Mouse (Mus musculus): ENCODE measurements around the gene Dut. TPM values are rescaled to one million over a fixed set of nuclear protein-coding genes. Genes with fewer than 3 reads are reported as not detected.
A peak's percentile ranks its signal among the peaks of the same experiment; 100 is the strongest.

Gene Dut
- total and polyA plus RNA-seq, 3 experiments: 146 to 331 (median 276) TPM

DNA sequence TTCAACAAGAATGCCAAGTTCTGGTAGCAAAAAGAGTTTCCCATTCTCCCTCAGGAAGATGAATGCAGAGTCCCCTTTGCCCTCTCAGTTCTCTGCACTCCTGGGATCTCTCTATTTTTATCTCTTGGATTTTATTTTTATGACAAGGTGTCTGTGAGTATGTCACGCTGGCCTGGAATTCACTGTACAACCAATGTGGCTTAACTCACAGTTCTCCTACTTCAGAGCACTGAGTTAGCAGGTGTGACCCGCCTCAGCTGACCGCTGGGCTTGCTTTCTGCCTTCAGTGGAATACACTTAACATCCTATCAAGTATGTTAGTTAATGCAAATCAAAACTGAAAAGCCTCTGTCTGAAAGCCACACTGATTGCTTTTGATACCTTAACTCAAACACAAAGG lies 27.7 kb upstream of the Dut start:
- TF ChIP-seq ZC3H11A (IDR thresholded peaks at IDR 0.05; ENCODE audit: low read depth, low read length): no peak
- TF ChIP-seq ETS1 (IDR thresholded peaks at IDR 0.05; ENCODE audit: low read depth, low read length): no peak
- TF ChIP-seq MYC (IDR thresholded peaks at IDR 0.05; ENCODE audit: low read depth, low read length): no peak
- TF ChIP-seq CHD1 (IDR thresholded peaks at IDR 0.05; ENCODE audit: low read depth, low read length): no peak
- no peak for TF ChIP-seq HCFC1 (IDR thresholded peaks at IDR 0.05; ENCODE audit: low read depth, low read length)
- TF ChIP-seq ZKSCAN1 (IDR thresholded peaks at IDR 0.05; ENCODE audit: low read depth, low read length): no peak
- TF ChIP-seq POLR2A (IDR thresholded peaks at IDR 0.05; ENCODE audit: control insufficient read depth in 1 of 2, insufficient read depth in 1 of 2, low read depth in 1 of 2, low read length in 2 of 2, poor library complexity in 1 of 2): no peak
- TF ChIP-seq RCOR1 (IDR thresholded peaks at IDR 0.05; ENCODE audit: low read depth, low read length): no peak
- no peak for TF ChIP-seq RAD21 (IDR thresholded peaks at IDR 0.05; ENCODE audit: low read depth, low read length)
- no peak for TF ChIP-seq MAZ (IDR thresholded peaks at IDR 0.05; ENCODE audit: low read depth, low read length)
- TF ChIP-seq POLR2AphosphoS2 (IDR thresholded peaks at IDR 0.05; ENCODE audit: low read length): no peak
- no peak for TF ChIP-seq MYB (IDR thresholded peaks at IDR 0.05; ENCODE audit: low read depth, low read length)
- TF ChIP-seq NRF1 (IDR thresholded peaks at IDR 0.05; ENCODE audit: insufficient read depth, low read depth, low read length, poor library complexity, severe bottlenecking): no peak
- TF ChIP-seq JUND (IDR thresholded peaks at IDR 0.05; ENCODE audit: low read depth, low read length): no peak
- TF ChIP-seq BHLHE40 (IDR thresholded peaks at IDR 0.05; ENCODE audit: borderline replicate concordance, low read depth, low read length): no peak
- no peak for TF ChIP-seq UBTF (IDR thresholded peaks at IDR 0.05; ENCODE audit: borderline replicate concordance, insufficient read depth, low read depth, low read length)
- no peak for TF ChIP-seq MAX (IDR thresholded peaks at IDR 0.05; ENCODE audit: low read length)
- TF ChIP-seq MXI1 (IDR thresholded peaks at IDR 0.05; ENCODE audit: low read depth, low read length): no peak
- no peaks in the 10 kb centered on the region for H3K27me3 ChIP-seq (ENCODE audit: control insufficient read depth in 1 of 2, insufficient read depth in 2 of 2, low read length in 2 of 2)
- DNase-seq (ENCODE audit: low read depth, low spot score): no peak
- H3K79me2 ChIP-seq (ENCODE audit: control insufficient read depth, insufficient read depth, low read length, poor library complexity): no peaks in the 10 kb centered on the region
- peaks cover 6 to 12% of the 10 kb centered on the region in 2 experiments; a peak in 3 of 4 replicates for H3K4me1 ChIP-seq (ENCODE audit: control insufficient read depth in 1 of 2, insufficient read depth in 2 of 2, low read length in 2 of 2)
- H3K36me3 ChIP-seq (ENCODE audit: control insufficient read depth in 1 of 2, insufficient read depth in 2 of 2, low read length in 2 of 2): peaks cover 0 to 10% of the 10 kb centered on the region in 2 experiments; a peak in 2 of 4 replicates
- H3K9ac ChIP-seq (ENCODE audit: control insufficient read depth, low read depth, low read length, poor library complexity, severe bottlenecking): no peak overlapping the region
- no peaks in the 10 kb centered on the region for H3K9me3 ChIP-seq (replicated peaks; ENCODE audit: insufficient read depth, low read length)
- H3K27ac ChIP-seq (ENCODE audit: control insufficient read depth, low read depth, low read length): no peak overlapping the region
- H3K4me3 ChIP-seq (ENCODE audit: control insufficient read depth in 1 of 2, insufficient read depth in 1 of 2, low read depth in 2 of 2, low read length in 2 of 2): no peak overlapping the region

DNA sequence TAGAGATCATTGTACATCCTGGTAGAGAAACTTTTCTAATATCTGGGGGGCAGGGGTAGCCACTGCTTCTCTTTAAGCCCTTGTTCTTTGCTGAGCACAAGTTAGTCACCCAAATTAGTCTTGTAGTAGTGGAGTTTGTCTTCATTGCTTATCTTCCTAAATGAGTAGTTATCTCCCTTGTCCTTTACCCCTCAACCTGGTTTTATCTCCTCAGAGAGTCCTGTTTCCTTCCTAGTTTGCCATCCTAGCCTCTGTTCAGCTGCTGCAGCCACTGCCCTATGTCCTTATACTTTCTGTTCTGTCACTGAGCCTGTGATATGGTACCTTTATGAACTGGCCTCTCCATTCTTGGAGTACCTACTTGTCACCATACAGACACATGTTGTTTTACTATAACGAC lies 25.3 kb upstream of the Dut start:
- no peak overlapping the region for H3K9ac ChIP-seq (ENCODE audit: control insufficient read depth, low read depth, low read length, poor library complexity, severe bottlenecking)
- H3K36me3 ChIP-seq (ENCODE audit: control insufficient read depth in 1 of 2, insufficient read depth in 2 of 2, low read length in 2 of 2): peaks cover 0 to 10% of the 10 kb centered on the region in 2 experiments; a peak in 2 of 4 replicates
- H3K4me1 ChIP-seq (ENCODE audit: control insufficient read depth in 1 of 2, insufficient read depth in 2 of 2, low read length in 2 of 2): peaks cover 6 to 12% of the 10 kb centered on the region in 2 experiments; a peak in 3 of 4 replicates
- no peak overlapping the region for H3K4me3 ChIP-seq (ENCODE audit: control insufficient read depth in 1 of 2, insufficient read depth in 1 of 2, low read depth in 2 of 2, low read length in 2 of 2)
- TF ChIP-seq POLR2AphosphoS2 (IDR thresholded peaks at IDR 0.05; ENCODE audit: low read length) (no peak), TCF12 (IDR thresholded peaks at IDR 0.05; ENCODE audit: low read depth, low read length) (peak; percentile 64), RCOR1 (IDR thresholded peaks at IDR 0.05; ENCODE audit: low read depth, low read length) (0 out of 2 replicates have a peak, but pooled peaks have one; percentile 41), GABPA (IDR thresholded peaks at IDR 0.05; ENCODE audit: low read depth, low read length) (no peak), EP300 (IDR thresholded peaks at IDR 0.05; ENCODE audit: low read depth in 1 of 2, low read length in 2 of 2) (peak; percentile 59 to 73), NELFE (IDR thresholded peaks at IDR 0.05; ENCODE audit: low read depth, low read length) (no peak), ELF1 (IDR thresholded peaks at IDR 0.05; ENCODE audit: low read depth, low read length) (no peak), TAL1 (IDR thresholded peaks at IDR 0.05; ENCODE audit: low read length) (no peak), USF1 (IDR thresholded peaks at IDR 0.05; ENCODE audit: low read depth, low read length) (no peak), MYC (IDR thresholded peaks at IDR 0.05; ENCODE audit: low read depth, low read length) (no peak), SIN3A (IDR thresholded peaks at IDR 0.05; ENCODE audit: low read length) (0 out of 2 replicates have a peak, but pooled peaks have one; percentile 27), GATA1 (IDR thresholded peaks at IDR 0.05; ENCODE audit: low read depth, low read length) (peak; percentile 81), ZMIZ1 (IDR thresholded peaks at IDR 0.05; ENCODE audit: low read depth, low read length) (no peak), POLR2A (IDR thresholded peaks at IDR 0.05; ENCODE audit: control insufficient read depth in 1 of 2, insufficient read depth in 1 of 2, low read depth in 1 of 2, low read length in 2 of 2, poor library complexity in 1 of 2) (no peak), KAT2A (conservative IDR thresholded peaks at IDR 0.05; ENCODE audit: low read depth, low read length) (no peak)
- peak; percentile 22 for DNase-seq (ENCODE audit: low read depth, low spot score)
- H3K9me3 ChIP-seq (replicated peaks; ENCODE audit: insufficient read depth, low read length): no peaks in the 10 kb centered on the region
- no peaks in the 10 kb centered on the region for H3K79me2 ChIP-seq (ENCODE audit: control insufficient read depth, insufficient read depth, low read length, poor library complexity)
- H3K27me3 ChIP-seq (ENCODE audit: control insufficient read depth in 1 of 2, insufficient read depth in 2 of 2, low read length in 2 of 2): no peaks in the 10 kb centered on the region
- no peak overlapping the region for H3K27ac ChIP-seq (ENCODE audit: control insufficient read depth, low read depth, low read length)
